In the genomic region with DNA sequence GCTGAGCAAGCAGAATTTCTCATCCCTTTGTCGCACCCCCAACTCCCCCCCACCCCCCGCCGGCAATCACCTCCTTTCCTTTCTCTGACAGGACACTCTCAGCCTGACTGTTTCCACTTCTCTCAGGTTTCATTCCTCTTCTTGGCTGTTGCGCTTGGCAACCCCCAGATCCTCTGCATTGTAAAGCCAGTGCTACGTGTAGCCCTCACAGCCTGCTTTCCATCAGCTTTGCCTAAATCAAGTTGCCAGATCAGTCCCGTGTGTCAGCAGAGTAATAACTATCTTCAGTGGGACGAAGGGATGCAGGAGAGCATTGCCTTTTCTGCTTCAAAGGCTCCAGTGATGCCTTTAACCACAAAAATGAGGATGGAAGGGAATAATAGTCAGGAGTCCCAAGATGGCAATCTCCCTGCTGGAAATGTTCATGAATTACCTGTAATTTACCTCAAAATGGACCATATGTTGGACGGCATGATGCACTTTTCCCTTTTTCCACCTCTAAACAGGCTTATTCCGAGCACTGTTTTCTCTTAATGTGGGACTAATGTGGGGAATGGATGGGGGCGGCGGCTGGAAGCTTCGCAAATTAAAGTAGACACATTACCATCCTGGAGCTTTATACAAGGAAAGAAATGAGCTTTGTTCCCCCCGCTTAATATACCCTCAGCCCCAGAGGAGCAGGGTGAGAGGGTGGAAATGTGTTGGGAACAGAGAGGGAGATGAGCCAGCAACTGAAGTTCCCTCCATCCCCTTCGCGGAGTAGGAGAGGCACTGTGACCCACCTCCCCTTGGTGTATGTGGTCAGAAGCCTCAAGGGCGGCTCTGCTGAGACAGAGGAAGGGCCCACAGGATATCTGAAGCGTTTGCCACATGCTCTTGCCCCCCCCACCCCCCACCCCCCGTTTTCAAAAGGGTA, we compare ENCODE assay signal across 11 mouse cellular contexts.
A peak's percentile ranks its signal among the peaks of the same experiment; 100 is the strongest.
DNase-seq lines count a peak whose midpoint lies in the region; ATAC-seq lines count a peak whose summit lies in the region.
"Had no signal": no experiment of that assay in that cellular context is flagged by ENCODE, and none has a peak within 500 bp of the region (broad histone marks: within the 10 kb centered on the region; RNA-seq: fewer than 3 reads in every experiment).

No protein-coding gene starts in this region.

- no peaks in the 10 kb centered on the region for H3K9me3 ChIP-seq in heart, embryonic 11.5 days (replicated peaks; ENCODE audit: control insufficient read depth, low read length)
- H3K9me3 ChIP-seq in embryonic facial prominence, embryonic 11.5 days (replicated peaks; ENCODE audit: control insufficient read depth, low read length): no peaks in the 10 kb centered on the region
- H3K9me3 ChIP-seq in hindbrain, embryonic 11.5 days (ENCODE audit: control insufficient read depth, low read length): no peaks in the 10 kb centered on the region
- H3K9me3 ChIP-seq in midbrain, embryonic 11.5 days (ENCODE audit: control insufficient read depth, low read length): no peaks in the 10 kb centered on the region; the same call in 1 of the 2 replicates
- H3K9me3 ChIP-seq: liver, embryonic 12.5 days had no signal

- DNase-seq in heart, adult 11 months: no peak
- peak; percentile 79 for DNase-seq in embryonic facial prominence, embryonic 11.5 days (ENCODE audit: low spot score)
- peak; percentile 45 for DNase-seq in hindbrain, embryonic 11.5 days (ENCODE audit: low spot score)
- DNase-seq in midbrain, embryonic 11.5 days (ENCODE audit: low spot score, missing footprints): peak; percentile 92
- no peak for DNase-seq in gastrocnemius, postnatal 25 days
- no peak for DNase-seq in ovary, postnatal 36 days (ENCODE audit: low spot score)
- DNase-seq in liver: no peak
- DNase-seq: adrenal gland, adult 2 months; heart, adult 18-20 months had no signal

- no peak overlapping the region for H3K4me2 ChIP-seq in heart, embryonic 11.5 days
- H3K4me2 ChIP-seq in embryonic facial prominence, embryonic 11.5 days (ENCODE audit: low read depth, low read length): no peak overlapping the region
- H3K4me2 ChIP-seq in hindbrain, embryonic 11.5 days (replicated peaks; ENCODE audit: low read depth, low read length): peak overlapping the region; percentile 15
- H3K4me2 ChIP-seq in midbrain, embryonic 11.5 days: no peak overlapping the region

- 49% methylated on average over 18 of the region's 18 CpGs for WGBS in heart, embryonic 11.5 days (ENCODE audit: insufficient replicate concordance)
- WGBS in embryonic facial prominence, embryonic 11.5 days: 23% methylated on average over 18 of the region's 18 CpGs
- 34% methylated on average over 18 of the region's 18 CpGs for WGBS in hindbrain, embryonic 11.5 days
- WGBS in midbrain, embryonic 11.5 days: 28% methylated on average over 18 of the region's 18 CpGs

- H3K4me1 ChIP-seq in heart, embryonic 11.5 days (ENCODE audit: control insufficient read depth, insufficient read depth, low read length): peaks cover 9% of the 10 kb centered on the region
- H3K4me1 ChIP-seq in embryonic facial prominence, embryonic 11.5 days (ENCODE audit: control insufficient read depth, insufficient read depth, low read length): peaks cover 2% of the 10 kb centered on the region; the same call in 1 of the 2 replicates
- peaks cover 10% of the 10 kb centered on the region for H3K4me1 ChIP-seq in hindbrain, embryonic 11.5 days (replicated peaks; ENCODE audit: control insufficient read depth, insufficient read depth, low read length)
- H3K4me1 ChIP-seq in midbrain, embryonic 11.5 days (ENCODE audit: control insufficient read depth, insufficient read depth, low read length): peaks cover 41% of the 10 kb centered on the region

- peak overlapping the region; percentile 13; the same call in 1 of the 2 replicates for H3K27ac ChIP-seq in heart, embryonic 11.5 days (ENCODE audit: low read depth, low read length)
- H3K27ac ChIP-seq in embryonic facial prominence, embryonic 11.5 days (replicated peaks; ENCODE audit: low read depth, low read length): peak overlapping the region; percentile 73
- H3K27ac ChIP-seq in hindbrain, embryonic 11.5 days (ENCODE audit: low read depth, low read length): peak overlapping the region; percentile 91
- peak overlapping the region; percentile 85 for H3K27ac ChIP-seq in midbrain, embryonic 11.5 days (ENCODE audit: low read depth, low read length)
- H3K27ac ChIP-seq: liver, embryonic 12.5 days had no signal

- H3K4me3 ChIP-seq in heart, embryonic 11.5 days (ENCODE audit: low read depth, low read length): no peak overlapping the region
- no peak overlapping the region for H3K4me3 ChIP-seq in embryonic facial prominence, embryonic 11.5 days (ENCODE audit: low read depth, low read length)
- H3K4me3 ChIP-seq in hindbrain, embryonic 11.5 days (ENCODE audit: low read depth, low read length): no peak overlapping the region
- no peak overlapping the region for H3K4me3 ChIP-seq in midbrain, embryonic 11.5 days (ENCODE audit: low read depth, low read length)
- H3K4me3 ChIP-seq: liver, embryonic 12.5 days had no signal

- no peaks in the 10 kb centered on the region for H3K36me3 ChIP-seq in heart, embryonic 11.5 days (ENCODE audit: control insufficient read depth, insufficient read depth, low read length)
- no peaks in the 10 kb centered on the region for H3K36me3 ChIP-seq in embryonic facial prominence, embryonic 11.5 days (replicated peaks; ENCODE audit: control insufficient read depth, insufficient read depth, low read depth, low read length)
- H3K36me3 ChIP-seq in hindbrain, embryonic 11.5 days (ENCODE audit: control insufficient read depth, insufficient read depth, low read length): no peaks in the 10 kb centered on the region
- H3K36me3 ChIP-seq in midbrain, embryonic 11.5 days (ENCODE audit: control insufficient read depth, insufficient read depth, low read length): no peaks in the 10 kb centered on the region
- H3K36me3 ChIP-seq: liver, embryonic 12.5 days had no signal

- ATAC-seq in heart, embryonic 11.5 days (replicated peaks; ENCODE audit: insufficient number of reproducible peaks, low FRiP score, low TSS enrichment): no peak
- peak; percentile 66 for ATAC-seq in embryonic facial prominence, embryonic 11.5 days (replicated peaks; ENCODE audit: insufficient number of reproducible peaks, low FRiP score, low TSS enrichment, low read depth)
- peak; percentile 51 for ATAC-seq in hindbrain, embryonic 11.5 days (ENCODE audit: low FRiP score)
- peak; percentile 30 for ATAC-seq in midbrain, embryonic 11.5 days (ENCODE audit: low FRiP score)
- ATAC-seq: liver, embryonic 12.5 days had no signal

- no peak overlapping the region for H3K9ac ChIP-seq in heart, embryonic 11.5 days (ENCODE audit: low read depth, low read length)
- H3K9ac ChIP-seq in embryonic facial prominence, embryonic 11.5 days (replicated peaks; ENCODE audit: low read length): peak overlapping the region; percentile 1
- 0 out of 2 replicates have a peak overlapping the region, but pooled peaks have one; percentile 34 for H3K9ac ChIP-seq in hindbrain, embryonic 11.5 days (ENCODE audit: low read depth, low read length)
- peak overlapping the region; percentile 46; the same call in 1 of the 2 replicates for H3K9ac ChIP-seq in midbrain, embryonic 11.5 days (ENCODE audit: low read length)
- H3K9ac ChIP-seq: liver, embryonic 12.5 days had no signal

- H3K27me3 ChIP-seq in heart, embryonic 11.5 days (ENCODE audit: control insufficient read depth, insufficient read depth, low read length): 0 out of 2 replicates have a peak, but pooled peaks cover 4% of the 10 kb centered on the region
- no peaks in the 10 kb centered on the region for H3K27me3 ChIP-seq in embryonic facial prominence, embryonic 11.5 days (ENCODE audit: control insufficient read depth, insufficient read depth, low read length)
- no peaks in the 10 kb centered on the region for H3K27me3 ChIP-seq in hindbrain, embryonic 11.5 days (ENCODE audit: control insufficient read depth, insufficient read depth, low read length)
- no peaks in the 10 kb centered on the region for H3K27me3 ChIP-seq in midbrain, embryonic 11.5 days (ENCODE audit: control insufficient read depth, insufficient read depth, low read length)

Comparison
In these comparisons a context has a peak if more than half of its experiments do, and no peak if none do; other contexts are left out.
1. H3K27ac ChIP-seq: peak in every context shown above with its lines; median percentile 91 in hindbrain, embryonic 11.5 days; 85 in midbrain, embryonic 11.5 days; 73 in embryonic facial prominence, embryonic 11.5 days; 13 in heart, embryonic 11.5 days.
2. DNase-seq: peak in embryonic facial prominence, embryonic 11.5 days (single experiment), hindbrain, embryonic 11.5 days (single experiment) and midbrain, embryonic 11.5 days (single experiment); none in heart, adult 11 months (single experiment), gastrocnemius, postnatal 25 days (single experiment), ovary, postnatal 36 days (single experiment) and liver (single experiment).